Mouse (Mus musculus): ENCODE data around the gene Nkx2-5. TPM values are rescaled to one million over a fixed set of nuclear protein-coding genes. Genes with fewer than 3 reads are reported as not detected.

Nkx2-5 gene
- polyA plus RNA-seq, 1 experiment from 2014 or later = 132 TPM

- WGBS = 6% methylated on average over 19 of the region's 19 CpGs
- H3K36me3 ChIP-seq (ENCODE audit: control insufficient read depth, insufficient read depth) = peaks cover 10% of the 10 kb centered on the region; the same call in 1 of the 2 replicates
- H3K4me3 ChIP-seq (ENCODE audit: low read length) = peak overlapping the region; percentile 77
- no peak for ATAC-seq (replicated peaks; ENCODE audit: extremely low read depth, insufficient read depth, low FRiP score)
- H3K27ac ChIP-seq (ENCODE audit: low read length) = peak overlapping the region; percentile 95
- peak overlapping the region; percentile 76 for H3K4me2 ChIP-seq (ENCODE audit: low read depth, low read length)
- H3K27me3 ChIP-seq (ENCODE audit: control insufficient read depth, insufficient read depth, low read length) = peaks cover 27% of the 10 kb centered on the region
- H3K9ac ChIP-seq (ENCODE audit: low read length) = peak overlapping the region; percentile 97
- H3K4me1 ChIP-seq (ENCODE audit: control insufficient read depth, insufficient read depth, low read length) = peaks cover 9% of the 10 kb centered on the region
- H3K9me3 ChIP-seq (replicated peaks; ENCODE audit: control insufficient read depth, low read length) = no peaks in the 10 kb centered on the region
Observed at GRCm38 (mm10) chr17:26836786-26837545, 7.8 kb downstream of the Nkx2-5 start.

DNA sequence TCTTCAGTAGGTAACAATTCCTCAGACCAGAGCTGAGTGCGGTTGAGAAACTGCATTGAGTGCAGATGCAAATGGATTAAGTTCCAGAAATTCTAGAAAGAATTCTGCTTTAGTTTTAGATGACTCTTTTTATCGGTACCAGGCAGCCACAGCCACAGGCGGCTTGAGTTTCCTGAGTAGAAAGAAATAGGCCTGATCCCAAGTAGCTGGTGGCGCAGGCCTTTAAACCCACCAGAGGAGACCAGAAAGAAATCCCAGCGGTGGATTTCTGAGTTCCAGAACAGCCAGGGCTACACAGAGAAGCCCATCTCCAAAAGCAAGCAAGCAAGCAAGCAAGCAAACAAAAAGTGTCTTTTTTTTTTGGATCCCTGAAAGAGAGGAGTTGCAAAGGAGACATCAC lies 8.4 kb downstream of the Nkx2-5 start:
- WGBS = 28% methylated on average over 5 of the region's 5 CpGs
- H3K9me3 ChIP-seq (replicated peaks; ENCODE audit: control insufficient read depth, low read length) = no peaks in the 10 kb centered on the region
- peaks cover 10% of the 10 kb centered on the region; the same call in 1 of the 2 replicates for H3K36me3 ChIP-seq (ENCODE audit: control insufficient read depth, insufficient read depth)
- H3K4me2 ChIP-seq (ENCODE audit: low read depth, low read length) = peak overlapping the region; percentile 76
- no peak for ATAC-seq (replicated peaks; ENCODE audit: extremely low read depth, insufficient read depth, low FRiP score)
- peaks cover 27% of the 10 kb centered on the region for H3K27me3 ChIP-seq (ENCODE audit: control insufficient read depth, insufficient read depth, low read length)
- peak overlapping the region; percentile 97 for H3K9ac ChIP-seq (ENCODE audit: low read length)
- H3K4me3 ChIP-seq (ENCODE audit: low read length) = peak overlapping the region; percentile 77
- peaks cover 9% of the 10 kb centered on the region for H3K4me1 ChIP-seq (ENCODE audit: control insufficient read depth, insufficient read depth, low read length)
- peak overlapping the region; percentile 95 for H3K27ac ChIP-seq (ENCODE audit: low read length)

GRCm38 (mm10) chr17:26835956-26836355 lies 8.9 kb downstream of the Nkx2-5 start:
- ATAC-seq (replicated peaks; ENCODE audit: extremely low read depth, insufficient read depth, low FRiP score) = no peak
- peaks cover 9% of the 10 kb centered on the region for H3K4me1 ChIP-seq (ENCODE audit: control insufficient read depth, insufficient read depth, low read length)
- H3K27ac ChIP-seq (ENCODE audit: low read length) = peak overlapping the region; percentile 95
- WGBS = 17% methylated on average over 8 of the region's 8 CpGs
- peak overlapping the region; percentile 97 for H3K9ac ChIP-seq (ENCODE audit: low read length)
- H3K27me3 ChIP-seq (ENCODE audit: control insufficient read depth, insufficient read depth, low read length) = peaks cover 22% of the 10 kb centered on the region
- peak overlapping the region; percentile 76 for H3K4me2 ChIP-seq (ENCODE audit: low read depth, low read length)
- peaks cover 1% of the 10 kb centered on the region for H3K9me3 ChIP-seq (replicated peaks; ENCODE audit: control insufficient read depth, low read length)
- H3K36me3 ChIP-seq (ENCODE audit: control insufficient read depth, insufficient read depth) = peaks cover 12% of the 10 kb centered on the region
- H3K4me3 ChIP-seq (ENCODE audit: low read length) = peak overlapping the region; percentile 77

- Histone ChIP-seq H3K27ac (ENCODE audit: low read length) (peak overlapping the region; percentile 53), H3K9ac (ENCODE audit: low read length) (peak overlapping the region; percentile 22; the same call in 1 of the 2 replicates), H3K27me3 (ENCODE audit: control insufficient read depth, insufficient read depth, low read length) (peaks cover 21% of the 10 kb centered on the region), H3K4me1 (ENCODE audit: control insufficient read depth, insufficient read depth, low read length) (peaks cover 9% of the 10 kb centered on the region), H3K36me3 (ENCODE audit: control insufficient read depth, insufficient read depth) (peaks cover 20% of the 10 kb centered on the region), H3K4me2 (ENCODE audit: low read depth, low read length) (0 out of 2 replicates have a peak overlapping the region, but pooled peaks have one; percentile 76), H3K4me3 (ENCODE audit: low read length) (no peak overlapping the region), H3K9me3 (replicated peaks; ENCODE audit: control insufficient read depth, low read length) (peaks cover 6% of the 10 kb centered on the region)
- WGBS = 50% methylated on average over 6 of the region's 9 CpGs
- ATAC-seq (replicated peaks; ENCODE audit: extremely low read depth, insufficient read depth, low FRiP score) = no peak
Observed at GRCm38 (mm10) chr17:26834966-26835755, 9.6 kb downstream of the Nkx2-5 start.

DNA sequence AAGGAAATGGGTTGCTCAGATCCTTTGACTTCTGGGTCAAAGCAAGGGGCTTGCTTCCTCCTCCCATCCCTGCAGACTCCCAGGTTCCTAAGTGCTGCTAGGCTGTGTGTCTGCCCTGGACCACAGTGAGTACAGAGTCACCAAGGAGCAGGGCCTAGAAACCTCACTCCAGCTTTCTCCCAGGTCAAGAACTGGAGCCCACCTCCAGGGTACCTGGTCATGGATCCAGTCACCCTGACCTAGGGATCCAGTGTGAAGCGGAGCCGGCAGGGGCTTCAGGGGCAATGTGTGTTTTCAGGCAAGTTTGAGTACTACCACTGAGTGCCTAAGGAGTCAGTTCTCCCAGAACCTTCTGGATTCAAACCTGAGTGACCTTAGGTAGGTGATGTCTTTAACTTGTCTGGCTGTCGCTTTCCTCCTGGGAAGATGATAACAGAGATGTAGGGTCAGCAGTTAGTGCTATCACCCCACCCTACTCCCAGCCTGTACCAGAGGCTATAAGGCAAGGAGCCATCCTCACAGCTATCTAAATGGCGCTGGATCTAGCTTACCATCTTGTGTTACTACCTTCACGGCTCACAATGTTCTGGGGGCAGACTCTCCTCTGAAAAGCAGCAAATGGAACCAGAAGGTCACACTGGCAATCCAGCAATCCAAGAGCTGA lies 10.4 kb downstream of the Nkx2-5 start:
- Histone ChIP-seq H3K27me3 (ENCODE audit: control insufficient read depth, insufficient read depth, low read length) (peaks cover 14% of the 10 kb centered on the region), H3K27ac (ENCODE audit: low read length) (no peak overlapping the region), H3K4me2 (ENCODE audit: low read depth, low read length) (no peak overlapping the region), H3K4me3 (ENCODE audit: low read length) (no peak overlapping the region), H3K9ac (ENCODE audit: low read length) (no peak overlapping the region), H3K9me3 (replicated peaks; ENCODE audit: control insufficient read depth, low read length) (peaks cover 6% of the 10 kb centered on the region), H3K4me1 (ENCODE audit: control insufficient read depth, insufficient read depth, low read length) (peaks cover 9% of the 10 kb centered on the region), H3K36me3 (ENCODE audit: control insufficient read depth, insufficient read depth) (peaks cover 21% of the 10 kb centered on the region)
- WGBS = 69% methylated on average over 5 of the region's 5 CpGs
- ATAC-seq (replicated peaks; ENCODE audit: extremely low read depth, insufficient read depth, low FRiP score) = no peak

- H3K9ac ChIP-seq (ENCODE audit: low read length) = no peak overlapping the region
- H3K4me1 ChIP-seq (ENCODE audit: control insufficient read depth, insufficient read depth, low read length) = peaks cover 9% of the 10 kb centered on the region
- no peak overlapping the region for H3K4me2 ChIP-seq (ENCODE audit: low read depth, low read length)
- no peak overlapping the region for H3K4me3 ChIP-seq (ENCODE audit: low read length)
- no peak overlapping the region for H3K27ac ChIP-seq (ENCODE audit: low read length)
- 78% methylated on average over 2 of the region's 2 CpGs for WGBS
- peaks cover 9% of the 10 kb centered on the region; the same call in 1 of the 2 replicates for H3K27me3 ChIP-seq (ENCODE audit: control insufficient read depth, insufficient read depth, low read length)
- no peak for ATAC-seq (replicated peaks; ENCODE audit: extremely low read depth, insufficient read depth, low FRiP score)
- peaks cover 21% of the 10 kb centered on the region for H3K36me3 ChIP-seq (ENCODE audit: control insufficient read depth, insufficient read depth)
- H3K9me3 ChIP-seq (replicated peaks; ENCODE audit: control insufficient read depth, low read length) = peaks cover 6% of the 10 kb centered on the region
Observed at GRCm38 (mm10) chr17:26833806-26834205, 11.0 kb downstream of the Nkx2-5 start.

DNA sequence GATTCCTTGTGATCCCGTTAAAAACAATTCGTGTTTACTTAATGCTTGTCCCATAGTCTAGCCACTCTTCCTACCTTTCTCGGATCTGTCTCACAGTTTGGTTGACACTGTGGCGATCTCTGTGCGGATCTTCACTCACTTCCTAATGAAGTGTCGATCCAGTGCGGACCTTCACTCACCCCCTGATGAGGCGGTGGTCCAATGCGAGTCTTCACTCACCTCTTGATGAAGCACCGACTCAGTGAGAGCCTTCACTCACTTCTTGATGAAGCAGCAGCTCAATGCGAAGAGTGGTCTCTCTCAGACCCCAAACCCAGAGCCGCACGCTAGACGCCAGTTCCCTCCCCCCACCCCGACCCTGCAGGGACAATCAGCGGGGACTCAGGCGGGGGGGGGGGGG lies 18.7 kb downstream of the Nkx2-5 start:
- Histone ChIP-seq H3K4me1 (ENCODE audit: control insufficient read depth, insufficient read depth, low read length) (no peaks in the 10 kb centered on the region), H3K9ac (ENCODE audit: low read length) (no peak overlapping the region), H3K27me3 (ENCODE audit: control insufficient read depth, insufficient read depth, low read length) (no peaks in the 10 kb centered on the region), H3K4me3 (ENCODE audit: low read length) (no peak overlapping the region), H3K27ac (ENCODE audit: low read length) (no peak overlapping the region), H3K4me2 (ENCODE audit: low read depth, low read length) (no peak overlapping the region), H3K36me3 (ENCODE audit: control insufficient read depth, insufficient read depth) (peaks cover 10% of the 10 kb centered on the region), H3K9me3 (replicated peaks; ENCODE audit: control insufficient read depth, low read length) (peaks cover 6% of the 10 kb centered on the region)
- WGBS = 60% methylated on average over 16 of the region's 17 CpGs
- ATAC-seq (replicated peaks; ENCODE audit: extremely low read depth, insufficient read depth, low FRiP score) = no peak

DNA sequence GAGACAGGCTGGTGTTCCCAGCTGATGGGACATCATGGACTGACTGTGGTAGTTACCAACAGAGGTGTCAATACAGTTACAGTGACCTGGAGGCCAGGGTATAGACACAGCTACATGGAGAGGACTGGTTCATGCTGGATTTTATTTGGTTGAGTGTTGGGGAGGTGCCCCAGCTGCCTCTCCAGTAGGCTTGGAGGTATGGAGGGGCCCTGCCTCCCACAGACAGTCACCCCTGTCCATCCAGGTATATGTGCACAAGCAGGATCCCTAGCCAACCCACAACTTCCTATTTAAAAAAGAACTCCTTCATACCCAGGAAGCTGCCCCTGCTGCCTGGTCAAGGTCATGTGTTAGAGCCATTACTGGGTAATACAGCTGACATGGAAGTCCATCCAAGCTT lies 27.0 kb downstream of the Nkx2-5 start:
- Histone ChIP-seq H3K4me2 (ENCODE audit: low read depth, low read length) (no peak overlapping the region), H3K27me3 (ENCODE audit: control insufficient read depth, insufficient read depth, low read length) (peaks cover 2% of the 10 kb centered on the region; the same call in 1 of the 2 replicates), H3K27ac (ENCODE audit: low read length) (no peak overlapping the region), H3K9ac (ENCODE audit: low read length) (no peak overlapping the region), H3K4me1 (ENCODE audit: control insufficient read depth, insufficient read depth, low read length) (peaks cover 7% of the 10 kb centered on the region), H3K4me3 (ENCODE audit: low read length) (no peak overlapping the region), H3K36me3 (ENCODE audit: control insufficient read depth, insufficient read depth) (no peaks in the 10 kb centered on the region), H3K9me3 (replicated peaks; ENCODE audit: control insufficient read depth, low read length) (no peaks in the 10 kb centered on the region)
- no peak for ATAC-seq (replicated peaks; ENCODE audit: extremely low read depth, insufficient read depth, low FRiP score)

Data from heart, embryonic 16.5 days (tissue).